Mouse (Mus musculus) mouse embryonic stem cell (cell line): Measurements from ENCODE around the gene Csmd2.

Source experiments
- in situ Hi-C, 2 experiments: fragments of 300-500 bp; cut with MboI; formaldehyde crosslinking; loops; 1 replicate in 1 of 2; 3 replicates in 1 of 2; pipeline ENCODE4 v1.14.3; 2019 to 2020; ENCODE audit warnings: low sequenced_read_pairs in 2 of 2, low pct_unique_long_range_greater_than_20kb in 1 of 2, mixed read lengths in 1 of 2; ENCODE audit not compliant: unreplicated experiment in 1 of 2

Csmd2 gene

DNA sequence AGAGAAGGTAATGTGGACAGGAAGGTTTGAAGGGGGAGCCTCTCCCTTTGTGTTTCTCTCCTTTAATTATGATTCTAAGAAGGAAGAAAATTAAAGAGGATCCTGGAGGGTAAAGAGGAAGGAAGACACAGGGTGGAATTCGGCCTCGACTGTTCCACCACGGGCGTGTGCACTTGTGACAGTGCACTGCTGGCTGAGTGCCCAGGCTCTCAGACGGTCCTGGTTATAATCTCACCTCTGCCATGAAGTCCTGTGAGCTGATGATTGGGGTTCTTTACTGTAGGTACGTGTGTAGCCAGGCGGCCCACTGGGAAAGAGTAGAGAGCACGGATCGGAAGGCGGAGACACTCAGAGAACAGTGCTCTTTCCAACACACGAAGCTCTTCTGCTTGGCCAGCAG, 285.5 kb downstream of the Csmd2 start:
- in situ Hi-C loops: no loop called here

DNA sequence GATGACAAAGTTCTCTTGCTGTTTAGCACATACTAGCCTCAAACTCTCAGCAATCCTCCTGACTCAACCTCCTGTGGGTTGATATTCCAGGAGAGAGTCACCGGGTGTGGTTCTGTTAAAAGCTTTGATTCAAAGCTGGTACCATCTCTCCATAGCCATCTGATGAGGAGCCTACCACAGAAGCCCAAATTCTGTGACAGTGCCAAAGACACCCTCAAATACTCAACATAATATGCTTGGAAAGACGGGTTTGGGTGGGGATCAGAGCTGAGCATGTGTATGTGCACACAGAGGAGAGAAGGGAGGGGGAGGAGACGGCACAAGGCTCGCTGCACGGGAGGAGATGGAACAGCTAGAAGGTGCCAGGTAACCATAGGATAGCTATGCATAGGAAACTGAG, 287.5 kb downstream of the Csmd2 start:
- in situ Hi-C loops: no loop called here

DNA sequence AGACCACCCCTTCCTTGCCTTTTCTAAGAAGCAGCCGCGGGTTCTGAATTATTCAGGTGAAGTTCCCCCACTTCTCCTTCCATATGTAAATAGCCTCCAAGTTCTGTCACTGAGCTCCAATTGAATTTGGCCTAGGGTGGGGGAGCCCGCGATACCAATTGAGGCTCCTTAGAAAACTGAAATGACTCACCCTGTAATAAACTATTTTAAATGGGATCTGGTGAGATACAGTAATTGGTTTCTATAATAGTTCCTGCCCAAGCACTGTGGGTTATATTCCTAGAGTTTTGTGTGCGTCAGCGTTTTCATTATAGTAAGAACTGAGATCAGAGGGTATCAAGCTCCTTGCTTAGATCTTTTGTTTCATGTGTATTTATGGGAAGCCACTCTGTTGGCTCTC, 287.9 kb downstream of the Csmd2 start:
- in situ Hi-C loops: no loop called here

DNA sequence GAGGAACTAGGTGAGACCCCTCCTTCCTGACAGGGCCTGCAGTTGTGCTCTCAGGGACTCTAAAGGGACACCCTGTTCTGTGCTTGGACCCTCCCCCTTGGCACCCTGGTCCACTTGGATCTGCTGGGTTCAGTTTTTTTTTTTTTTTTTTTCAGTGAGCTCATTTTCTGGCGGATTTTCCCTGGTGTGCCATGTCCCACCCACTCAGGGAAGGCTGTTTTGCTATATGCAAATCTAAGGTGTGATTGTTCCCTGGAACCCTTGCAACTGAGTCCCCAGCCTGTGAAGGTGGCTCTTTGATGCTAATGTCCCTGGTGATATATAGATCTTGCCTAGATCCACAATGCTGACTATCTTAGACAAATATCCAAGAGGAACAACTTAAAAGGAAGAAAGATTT, 297.4 kb downstream of the Csmd2 start:
- in situ Hi-C loops: no loop called here

DNA sequence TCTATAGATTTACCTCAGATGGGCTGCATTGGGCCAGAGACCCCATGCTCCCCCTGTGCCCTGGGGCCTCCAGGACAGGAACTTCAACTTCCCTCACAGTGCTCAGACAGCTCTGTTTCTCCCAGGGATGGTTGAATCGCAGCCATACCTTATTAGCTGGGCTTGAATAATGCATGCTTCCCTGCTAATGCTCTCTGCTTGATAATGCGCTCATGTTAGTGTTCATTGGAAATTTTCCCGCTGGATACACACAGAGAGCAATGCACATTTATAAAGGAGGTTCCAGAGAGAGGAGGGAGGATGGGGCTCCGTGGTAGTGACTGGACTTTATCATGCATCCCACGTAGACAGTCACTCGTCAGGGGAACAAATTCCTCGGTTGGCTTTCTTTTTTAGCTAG, 300.4 kb downstream of the Csmd2 start:
- in situ Hi-C loops: no loop called here

DNA sequence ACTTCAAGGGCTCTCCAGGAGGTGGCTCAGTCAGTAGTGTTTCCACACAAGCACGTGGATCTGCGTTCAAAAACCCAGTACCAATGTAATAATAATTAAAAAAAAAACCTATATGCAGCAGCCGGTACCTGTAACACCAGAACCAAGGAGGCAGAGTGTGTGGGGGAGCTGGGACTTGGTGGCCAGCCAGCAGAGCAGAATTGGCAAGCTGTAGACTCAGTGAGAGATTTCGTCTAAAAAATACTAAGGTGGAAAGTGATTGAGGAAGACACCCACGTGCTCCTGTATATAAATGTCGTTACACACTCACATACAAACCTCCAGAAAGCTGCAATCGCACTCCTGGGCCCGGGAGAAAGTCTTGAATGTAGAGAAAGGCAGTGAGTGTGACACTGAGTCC, 316.4 kb downstream of the Csmd2 start:
- in situ Hi-C loops: no loop called here

DNA sequence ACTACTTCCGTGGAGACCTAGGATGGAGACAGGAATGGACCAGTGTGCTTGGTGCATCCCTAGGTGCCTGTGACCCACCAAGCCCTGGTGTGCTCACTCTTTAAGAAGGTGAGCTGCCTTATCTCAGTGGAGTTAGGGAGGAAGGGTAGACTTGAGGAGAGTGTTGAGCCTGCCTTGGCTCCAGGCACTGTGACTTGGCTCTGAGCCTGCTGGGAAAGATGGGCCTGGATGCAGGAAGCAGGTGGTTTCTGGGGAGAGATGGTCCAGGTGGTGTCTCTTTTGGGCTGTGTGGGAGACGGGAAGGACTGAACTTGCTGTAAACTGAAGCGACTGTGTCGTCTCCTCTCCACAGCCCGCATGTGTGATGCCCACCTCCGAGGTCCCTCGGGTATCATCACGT, 318.4 kb downstream of the Csmd2 start:
- in situ Hi-C loops: no loop called here

DNA sequence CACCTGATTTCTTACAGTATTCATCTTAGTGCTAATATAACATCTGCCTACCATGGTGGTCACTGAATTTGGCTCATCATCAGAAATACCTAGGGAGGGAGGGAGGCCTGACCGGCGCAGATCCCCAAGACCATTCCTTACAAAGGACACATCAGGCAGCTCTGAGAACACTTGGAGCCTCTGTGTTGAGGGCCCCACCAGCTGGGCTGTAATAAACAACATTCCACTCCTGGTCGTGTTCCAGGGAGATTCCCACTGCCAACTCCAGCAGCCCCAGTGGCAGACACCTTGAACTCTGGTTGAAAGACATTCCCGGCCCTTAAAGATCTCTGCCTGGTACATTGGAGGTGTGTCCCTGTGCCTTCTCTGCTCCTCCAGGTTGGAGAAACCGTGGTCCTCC, 327.7 kb downstream of the Csmd2 start:
- in situ Hi-C loops: no loop called here

DNA sequence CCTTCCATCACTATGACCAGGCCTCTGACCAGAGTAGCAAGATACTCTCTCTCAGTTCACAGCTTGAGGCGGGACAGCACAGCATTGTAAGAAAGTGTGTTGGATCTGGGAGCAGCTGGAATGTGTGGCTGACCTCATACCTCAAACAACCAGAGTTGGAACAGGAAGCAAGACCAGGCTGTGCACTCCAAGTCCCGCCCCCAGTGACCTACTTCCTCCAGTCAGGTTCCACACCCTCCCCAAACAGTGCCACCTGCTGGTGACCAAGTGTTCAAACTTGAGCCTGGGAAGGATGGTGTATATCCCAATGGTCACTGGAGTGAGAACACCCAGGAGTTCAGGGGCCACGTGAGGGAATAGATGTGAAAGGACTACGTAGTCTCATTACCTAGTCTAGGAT, 330.3 kb downstream of the Csmd2 start:
- in situ Hi-C loops: no loop called here

DNA sequence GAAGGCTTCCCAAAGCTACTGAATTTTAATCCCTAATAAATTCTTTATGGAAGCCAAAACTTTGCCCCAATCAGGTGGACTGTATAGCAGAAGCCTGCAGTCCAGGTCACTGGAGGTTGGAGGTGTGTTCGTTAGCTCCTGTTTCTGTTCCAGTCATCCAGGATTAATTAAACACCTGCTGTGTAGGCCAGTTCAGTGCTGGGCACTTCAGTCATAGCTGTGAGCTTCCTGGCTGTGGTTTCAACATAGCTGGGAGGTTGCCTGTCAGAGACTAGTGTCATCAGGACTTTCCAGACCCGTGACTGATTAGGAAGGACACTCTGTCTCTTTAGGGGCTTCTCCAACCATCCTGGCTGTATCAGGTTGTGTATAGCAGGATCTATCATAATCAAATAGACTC, 337.9 kb downstream of the Csmd2 start:
- in situ Hi-C loops: no loop called here

DNA sequence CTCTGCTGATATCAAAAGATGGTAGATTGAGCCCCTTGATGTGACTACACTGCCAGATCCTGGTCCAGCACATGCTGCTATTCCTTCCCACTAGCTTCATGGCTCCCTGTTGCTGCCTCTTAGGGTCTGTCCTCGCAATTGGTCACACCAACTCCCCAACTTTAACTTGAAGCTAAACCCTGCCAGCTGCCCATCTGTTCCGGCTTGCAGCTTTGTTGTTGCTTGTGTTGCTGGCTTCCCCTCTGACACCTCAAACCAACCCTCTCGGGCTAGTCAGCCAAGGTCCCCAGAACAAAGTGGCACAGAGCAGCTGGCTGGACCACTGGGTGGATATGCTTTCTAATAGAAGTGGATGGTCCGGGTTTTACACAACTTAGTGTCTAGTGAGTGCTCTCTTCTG, 339.1 kb downstream of the Csmd2 start:
- in situ Hi-C loops: no loop called here

DNA sequence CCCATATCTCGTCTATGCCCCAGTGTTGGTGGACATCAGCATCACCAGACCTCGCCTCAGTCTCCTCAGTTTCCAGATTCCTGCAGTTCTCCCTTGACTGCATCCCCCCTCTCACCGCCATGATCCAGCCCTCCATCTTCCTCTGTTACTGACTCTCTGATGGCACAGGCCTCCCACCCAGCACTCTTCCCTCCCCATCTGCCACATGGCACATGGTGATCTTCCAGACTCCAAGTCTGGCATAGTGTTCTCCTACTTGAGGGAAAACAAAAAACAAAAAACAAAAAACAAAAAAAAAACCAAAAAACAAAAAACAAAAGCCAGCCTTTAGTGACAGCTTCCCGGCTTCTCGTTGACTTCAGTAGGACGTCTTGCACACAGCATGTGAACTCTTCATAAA, 339.8 kb downstream of the Csmd2 start:
- in situ Hi-C loops: no loop called here

DNA sequence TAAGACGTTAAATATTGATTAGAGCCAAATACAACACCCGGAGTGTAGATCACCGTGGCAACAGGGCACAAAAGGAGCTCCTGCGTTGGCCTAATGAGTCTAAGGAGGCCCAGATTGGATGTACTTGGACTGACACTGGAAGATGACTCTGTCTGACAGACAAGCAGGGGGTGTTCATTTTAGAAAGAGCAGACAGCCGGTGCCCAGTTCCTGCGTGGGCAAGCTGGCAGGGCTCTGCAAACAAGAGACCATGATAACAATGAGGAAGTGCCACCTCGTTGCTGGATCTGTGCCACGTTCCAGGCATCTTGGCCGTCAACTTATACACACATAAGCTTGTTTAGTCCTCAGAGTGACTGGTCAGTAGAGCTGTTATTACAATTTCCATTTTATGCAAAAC, 342.9 kb downstream of the Csmd2 start:
- in situ Hi-C loops: no loop called here

DNA sequence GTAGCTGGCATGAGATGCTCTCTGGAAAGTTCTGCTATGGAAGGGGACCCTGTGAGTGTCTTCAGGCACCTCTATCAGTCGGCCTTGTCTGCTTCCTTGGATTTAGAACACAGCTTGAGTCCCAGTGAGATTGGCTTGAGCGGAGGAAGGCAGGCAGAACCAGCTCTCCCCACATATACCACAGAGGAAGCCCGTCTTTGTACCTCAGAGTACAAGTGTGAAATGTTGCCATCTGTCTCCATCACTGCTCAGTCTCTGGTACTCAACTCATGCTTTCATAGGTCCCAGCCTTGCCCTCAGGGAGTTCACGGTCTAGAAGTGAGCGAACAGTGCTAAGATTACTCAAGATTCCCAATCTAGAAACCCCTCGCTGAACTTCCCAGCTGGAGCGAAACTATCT, 352.8 kb downstream of the Csmd2 start:
- in situ Hi-C loops: no loop called here

DNA sequence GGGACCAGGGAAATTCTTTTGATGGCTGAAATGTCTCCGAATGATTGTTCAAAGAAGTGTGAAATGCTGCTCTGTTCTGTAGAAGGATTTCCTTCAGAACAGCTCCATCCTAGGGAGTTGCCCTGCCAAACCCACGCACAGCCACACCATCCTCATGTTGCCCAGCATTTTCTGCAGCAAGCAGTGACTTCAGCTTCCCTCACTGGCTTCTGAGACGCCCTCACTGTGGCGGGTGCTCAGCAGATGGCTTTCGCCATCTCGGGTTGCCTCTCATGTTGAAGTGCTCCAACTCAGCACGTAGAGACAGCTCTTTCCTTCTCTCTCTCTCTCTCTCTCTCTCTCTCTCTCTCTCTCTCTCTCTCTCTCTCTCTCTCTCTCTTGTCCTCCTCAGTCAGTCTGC, 353.7 kb downstream of the Csmd2 start:
- in situ Hi-C loops: no loop called here

DNA sequence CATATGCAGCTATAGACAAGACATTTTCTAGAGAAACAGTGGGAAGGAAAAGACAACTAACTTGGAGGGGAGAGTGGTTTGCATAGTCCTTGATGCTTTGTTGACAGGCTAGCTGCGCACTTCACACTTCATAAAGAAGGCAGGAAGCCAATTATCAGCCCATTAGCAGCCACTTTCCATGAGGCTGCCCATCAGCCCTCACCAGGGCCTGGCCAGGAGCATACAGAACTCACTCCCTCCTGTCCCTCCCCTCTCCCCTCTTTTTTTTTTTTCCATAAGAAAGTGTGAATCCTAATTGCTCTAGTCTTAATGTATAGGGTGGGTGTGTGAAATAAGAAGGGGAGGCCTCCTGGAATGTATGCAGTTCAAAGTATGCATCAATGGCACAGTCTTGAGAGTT, 354.6 kb downstream of the Csmd2 start:
- in situ Hi-C loops: no loop called here

DNA sequence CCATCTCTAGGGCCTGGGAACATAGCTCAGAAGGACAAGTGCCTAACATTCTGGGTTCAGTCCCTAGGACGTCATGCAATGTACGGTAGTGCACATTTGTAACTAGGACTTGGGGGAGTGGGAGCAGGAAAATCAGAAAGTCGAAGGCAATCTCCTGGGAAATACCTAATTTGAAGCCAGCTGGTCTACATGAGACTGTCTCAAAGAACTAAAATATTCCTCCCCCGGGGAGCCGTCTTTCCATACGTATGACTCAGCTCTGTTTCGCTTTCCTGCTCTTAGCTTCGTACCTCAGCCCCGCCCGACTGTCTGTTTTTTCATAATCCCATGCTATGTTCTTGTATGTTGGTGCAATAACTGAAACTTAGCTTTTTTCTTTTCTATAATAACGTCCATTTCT, 371.1 kb downstream of the Csmd2 start:
- in situ Hi-C loops: no loop called here

DNA sequence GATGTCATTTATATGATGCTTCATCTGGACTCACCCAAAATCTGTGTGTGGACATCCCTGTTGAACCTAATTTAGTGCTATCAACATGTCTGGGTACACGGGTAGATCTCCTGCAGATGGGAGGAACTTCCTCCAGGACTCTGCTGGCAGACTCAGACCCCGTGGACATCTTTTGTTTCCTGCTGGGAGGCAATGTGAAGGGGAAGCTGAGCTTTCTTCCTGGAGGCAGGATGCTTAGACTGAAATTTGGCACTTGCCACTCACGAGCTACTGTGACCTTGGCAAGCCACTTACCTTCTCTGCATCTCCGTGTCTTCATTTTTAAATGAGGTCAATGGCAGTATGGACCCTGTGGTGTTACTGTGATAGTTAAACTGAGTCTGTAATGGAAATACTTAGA, 378.2 kb downstream of the Csmd2 start:
- in situ Hi-C loops: no loop called here

DNA sequence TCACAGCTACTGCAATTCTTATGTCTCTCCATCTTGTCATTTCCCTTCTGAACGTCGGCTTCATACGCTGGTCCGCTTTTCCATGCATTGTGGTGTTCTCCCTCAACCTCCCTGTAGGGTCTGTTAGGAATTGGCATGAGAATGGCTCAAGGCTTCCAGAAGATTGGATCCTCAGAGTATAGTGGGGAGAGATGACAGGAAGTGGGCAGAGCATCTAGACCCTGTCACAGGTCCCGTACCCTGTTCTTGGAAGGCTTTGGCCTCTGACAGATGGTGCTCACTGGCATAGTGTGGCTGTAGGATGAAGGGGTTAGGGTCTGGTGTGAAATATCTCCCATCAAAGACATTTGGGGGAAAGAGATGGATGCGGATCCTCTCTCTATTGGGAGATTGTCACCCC, 380.4 kb downstream of the Csmd2 start:
- in situ Hi-C loops: no loop called here

DNA sequence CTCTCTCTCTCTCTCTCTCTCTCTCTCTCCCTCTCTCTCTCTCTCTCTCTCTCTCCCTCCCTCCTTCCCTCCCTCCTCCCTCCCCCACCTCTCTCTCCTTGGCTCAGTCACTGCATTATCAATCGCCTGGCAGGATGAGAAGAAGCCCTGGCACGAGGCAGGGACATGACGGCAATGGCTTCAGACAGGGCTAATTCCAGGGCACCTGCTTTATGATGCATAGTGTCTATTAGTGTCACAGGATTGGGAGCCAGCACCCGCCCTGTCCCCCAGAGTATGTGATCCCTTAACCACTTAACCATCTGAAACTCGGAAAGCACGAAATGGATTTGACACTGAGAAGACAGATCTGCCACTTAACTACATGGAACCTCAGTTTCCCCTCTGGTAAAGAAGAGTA, 384.1 kb downstream of the Csmd2 start:
- in situ Hi-C loops: no loop called here

DNA sequence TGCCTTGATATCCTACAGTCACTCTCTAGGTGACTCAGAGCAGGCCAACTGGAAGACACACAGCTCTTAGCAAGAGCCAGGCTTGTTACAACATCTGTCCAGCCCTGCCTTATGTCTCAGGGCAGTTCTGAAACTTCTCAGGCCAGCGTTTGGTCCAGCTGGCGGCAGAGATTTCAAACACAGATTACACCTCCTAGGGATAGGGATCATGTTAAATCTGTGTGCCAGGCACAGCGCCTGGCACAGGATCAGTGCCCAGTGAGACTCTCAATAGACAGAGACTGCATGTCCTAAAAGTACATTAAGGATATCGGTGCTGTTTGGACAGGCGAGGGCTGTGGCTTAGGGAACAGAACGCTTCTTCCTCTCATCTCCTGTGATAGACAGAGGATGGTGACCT, 385.5 kb downstream of the Csmd2 start:
- in situ Hi-C loops: no loop called here

DNA sequence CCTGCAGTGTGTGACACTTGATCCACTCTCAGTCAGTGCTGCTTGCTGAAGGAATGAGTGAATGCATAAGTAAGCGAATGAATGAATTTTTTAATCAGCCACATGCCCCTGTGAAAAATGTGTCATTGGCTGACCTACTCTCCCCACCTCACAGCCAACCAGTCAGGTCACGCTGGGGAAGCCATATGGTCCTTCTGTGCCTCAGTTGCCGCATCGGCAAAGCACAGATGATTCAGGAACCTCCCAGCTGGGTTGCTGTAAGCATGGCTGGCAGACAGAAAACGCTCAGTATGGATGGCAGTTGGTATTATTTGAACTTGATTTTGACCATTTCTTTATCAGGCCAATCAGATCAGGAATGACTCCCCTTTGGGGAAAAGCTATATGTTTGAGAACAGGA, 386.4 kb downstream of the Csmd2 start:
- in situ Hi-C loops: no loop called here
